Mouse (Mus musculus) intestine, embryonic 15.5 days (tissue): ENCODE results near the gene Sspo. TPM values are rescaled to one million over a fixed set of nuclear protein-coding genes. Genes with fewer than 3 reads are reported as not detected.
A peak's percentile ranks its signal among the peaks of the same experiment; 100 is the strongest.

Experiments
- ATAC-seq: fragments of 200-750 bp; cut with Nextera tagmentation; 2 replicates; pipeline ENCODE4 v1.8.0; 2017; ENCODE audit warnings: moderate TSS enrichment, moderate library complexity
- H3K27ac ChIP-seq: fragments of 300-500 bp; sonication (generic); 2 replicates; pipeline ENCODE4 v1.5.1; 2015; ENCODE audit warnings: mild to moderate bottlenecking, inconsistent platforms
- H3K27me3 ChIP-seq: fragments of 300-500 bp; sonication (generic); replicated peaks from 2 replicates; pipeline ENCODE4 v1.6.1; 2015; ENCODE audit warnings: inconsistent platforms
- H3K36me3 ChIP-seq: fragments of 300-500 bp; sonication (generic); 2 replicates; pipeline ENCODE4 v1.6.1; 2015; ENCODE audit warnings: inconsistent platforms
- H3K4me1 ChIP-seq: fragments of 300-500 bp; sonication (generic); replicated peaks from 2 replicates; pipeline ENCODE4 v1.6.1; 2015; ENCODE audit warnings: inconsistent platforms
- H3K4me2 ChIP-seq: fragments of 300-500 bp; sonication (generic); replicated peaks from 2 replicates; pipeline ENCODE4 v1.6.1; 2015; ENCODE audit warnings: mild to moderate bottlenecking, inconsistent platforms
- H3K4me3 ChIP-seq: fragments of 300-500 bp; sonication (generic); replicated peaks from 2 replicates; pipeline ENCODE4 v1.5.1; 2015; ENCODE audit warnings: inconsistent platforms
- H3K9ac ChIP-seq: fragments of 300-500 bp; sonication (generic); 2 replicates; pipeline ENCODE4 v1.6.1; 2015; ENCODE audit warnings: inconsistent platforms
- H3K9me3 ChIP-seq: fragments of 300-500 bp; sonication (generic); 2 replicates; pipeline ENCODE4 v1.6.1; 2016; ENCODE audit warnings: inconsistent platforms
- WGBS: fragments of 180-500 bp; shearing (Covaris S2); methylation state at CpG from one replicate; pipeline ENCODE4 v1.1.7; 2015; 5-methylcytosine and 5-hydroxymethylcytosine counted together
- polyA plus RNA-seq: library from polyadenylated mRNA; unstranded; fragments of >200 nt; fragmentation: Nextera tagmentation; extraction: Ambion mirVana; gene quantifications from 2 replicates; pipeline ENCODE4 v1.2.1, GENCODE M21; 2015

The Sspo gene
- 0.54 and 1.1 TPM in 2 replicates for polyA plus RNA-seq

- no peaks in the 10 kb centered on the region for H3K9me3 ChIP-seq
- no peaks in the 10 kb centered on the region for H3K27me3 ChIP-seq
- no peak within 1 kb of the TSS for H3K27ac ChIP-seq
- no peak within 1 kb of the TSS for H3K4me2 ChIP-seq
- WGBS = 90% methylated on average over 1 of the region's 1 CpGs
- no peak within 1 kb of the TSS for H3K9ac ChIP-seq
- no peak within 1 kb of the TSS for H3K4me3 ChIP-seq
- no peaks in the 10 kb centered on the region for H3K36me3 ChIP-seq
- H3K4me1 ChIP-seq = peaks cover 6% of the 10 kb centered on the region; the same call in 1 of the 2 replicates
- no peak for ATAC-seq
Measured at GRCm38 (mm10) chr6:48447929-48448328, at the start of gene Sspo. Gene Sspo (plus strand): TSS chr6:48448229.

GRCm38 (mm10) chr6:48399906-48400305 lies 48.1 kb upstream of the Sspo start:
- ATAC-seq = no peak
- H3K4me3 ChIP-seq = no peak overlapping the region
- H3K9me3 ChIP-seq = no peaks in the 10 kb centered on the region
- no peak overlapping the region for H3K4me2 ChIP-seq
- no peak overlapping the region for H3K27ac ChIP-seq
- H3K27me3 ChIP-seq = no peaks in the 10 kb centered on the region
- WGBS = 93% methylated on average over 5 of the region's 5 CpGs
- peaks cover under 1% of the 10 kb centered on the region; the same call in 1 of the 2 replicates for H3K36me3 ChIP-seq
- no peak overlapping the region for H3K9ac ChIP-seq
- 0 out of 2 replicates have a peak, but pooled peaks cover 20% of the 10 kb centered on the region for H3K4me1 ChIP-seq

- Histone ChIP-seq H3K4me2 (no peak overlapping the region), H3K4me3 (no peak overlapping the region), H3K27me3 (no peaks in the 10 kb centered on the region), H3K9ac (no peak overlapping the region), H3K27ac (no peak overlapping the region), H3K4me1 (no peaks in the 10 kb centered on the region), H3K36me3 (peaks cover 25% of the 10 kb centered on the region; the same call in 1 of the 2 replicates), H3K9me3 (no peaks in the 10 kb centered on the region)
- ATAC-seq = no peak
- 94% methylated on average over 5 of the region's 5 CpGs for WGBS
Measured at GRCm38 (mm10) chr6:48404071-48404470, 44.0 kb upstream of the Sspo start.

GRCm38 (mm10) chr6:48409726-48410343 lies 38.2 kb upstream of the Sspo start:
- no peaks in the 10 kb centered on the region for H3K9me3 ChIP-seq
- ATAC-seq = no peak
- H3K36me3 ChIP-seq = peaks cover 47% of the 10 kb centered on the region
- no peak overlapping the region for H3K4me3 ChIP-seq
- 0 out of 2 replicates have a peak, but pooled peaks cover 7% of the 10 kb centered on the region for H3K4me1 ChIP-seq
- H3K9ac ChIP-seq = no peak overlapping the region
- WGBS = 89% methylated on average over 4 of the region's 4 CpGs
- H3K27ac ChIP-seq = no peak overlapping the region
- no peak overlapping the region for H3K4me2 ChIP-seq
- H3K27me3 ChIP-seq = no peaks in the 10 kb centered on the region

- Histone ChIP-seq H3K27me3 (no peaks in the 10 kb centered on the region), H3K27ac (peak overlapping the region; percentile 59; the same call in 1 of the 2 replicates)
Measured at GRCm38 (mm10) chr6:48410551-48410950, 37.5 kb upstream of the Sspo start.

GRCm38 (mm10) chr6:48411193-48412092 lies 36.6 kb upstream of the Sspo start:
- 0 out of 2 replicates have a peak overlapping the region, but pooled peaks have one; percentile 3 for H3K4me2 ChIP-seq
- WGBS = 75% methylated on average over 6 of the region's 6 CpGs
- no peaks in the 10 kb centered on the region for H3K9me3 ChIP-seq
- peak; percentile 91 for ATAC-seq
- H3K4me1 ChIP-seq = 0 out of 2 replicates have a peak, but pooled peaks cover 7% of the 10 kb centered on the region
- H3K36me3 ChIP-seq = peaks cover 48% of the 10 kb centered on the region
- H3K27me3 ChIP-seq = no peaks in the 10 kb centered on the region
- H3K9ac ChIP-seq = no peak overlapping the region
- no peak overlapping the region for H3K4me3 ChIP-seq
- peak overlapping the region; percentile 84 for H3K27ac ChIP-seq

More at GRCm38 (mm10) chr6:48410551-48410950, 37.5 kb upstream of the Sspo start:
- WGBS = 75% methylated on average over 3 of the region's 3 CpGs
- Histone ChIP-seq H3K4me1 (0 out of 2 replicates have a peak, but pooled peaks cover 7% of the 10 kb centered on the region), H3K36me3 (peaks cover 44% of the 10 kb centered on the region), H3K4me2 (no peak overlapping the region), H3K9me3 (no peaks in the 10 kb centered on the region), H3K4me3 (no peak overlapping the region), H3K9ac (no peak overlapping the region)
- ATAC-seq = no peak

- Histone ChIP-seq H3K27me3 (no peaks in the 10 kb centered on the region), H3K36me3 (peaks cover 43% of the 10 kb centered on the region), H3K4me2 (0 out of 2 replicates have a peak overlapping the region, but pooled peaks have one; percentile 3), H3K9me3 (no peaks in the 10 kb centered on the region), H3K4me1 (0 out of 2 replicates have a peak, but pooled peaks cover 7% of the 10 kb centered on the region), H3K27ac (peak overlapping the region; percentile 84), H3K4me3 (no peak overlapping the region), H3K9ac (no peak overlapping the region)
- 90% methylated on average over 4 of the region's 4 CpGs for WGBS
- ATAC-seq = peak; percentile 5; the same call in 1 of the 2 replicates
Measured at GRCm38 (mm10) chr6:48412147-48412546, 35.9 kb upstream of the Sspo start.

GRCm38 (mm10) chr6:48412662-48413061 lies 35.4 kb upstream of the Sspo start:
- Histone ChIP-seq H3K4me3 (no peak overlapping the region), H3K4me1 (0 out of 2 replicates have a peak, but pooled peaks cover 7% of the 10 kb centered on the region), H3K27me3 (no peaks in the 10 kb centered on the region), H3K36me3 (peaks cover 40% of the 10 kb centered on the region), H3K27ac (peak overlapping the region; percentile 84; the same call in 1 of the 2 replicates), H3K9ac (no peak overlapping the region), H3K4me2 (no peak overlapping the region), H3K9me3 (no peaks in the 10 kb centered on the region)
- 63% methylated on average over 3 of the region's 3 CpGs for WGBS
- ATAC-seq = no peak

- Histone ChIP-seq H3K4me2 (no peak overlapping the region), H3K27ac (no peak overlapping the region), H3K4me1 (0 out of 2 replicates have a peak, but pooled peaks cover 7% of the 10 kb centered on the region), H3K9ac (no peak overlapping the region), H3K27me3 (no peaks in the 10 kb centered on the region), H3K4me3 (no peak overlapping the region), H3K36me3 (peaks cover 38% of the 10 kb centered on the region), H3K9me3 (no peaks in the 10 kb centered on the region)
- no peak for ATAC-seq
- WGBS = 80% methylated on average over 10 of the region's 10 CpGs
Measured at GRCm38 (mm10) chr6:48413081-48413480, 34.9 kb upstream of the Sspo start.

- WGBS = 87% methylated on average over 1 of the region's 1 CpGs
- no peak for ATAC-seq
Measured at GRCm38 (mm10) chr6:48414886-48415285, 33.1 kb upstream of the Sspo start.

GRCm38 (mm10) chr6:48415636-48416035 lies 32.4 kb upstream of the Sspo start:
- no peak overlapping the region for H3K27ac ChIP-seq
- no peak for ATAC-seq
- H3K4me1 ChIP-seq = 0 out of 2 replicates have a peak, but pooled peaks cover 7% of the 10 kb centered on the region
- WGBS = 92% methylated on average over 7 of the region's 7 CpGs
- H3K9me3 ChIP-seq = no peaks in the 10 kb centered on the region
- H3K27me3 ChIP-seq = no peaks in the 10 kb centered on the region
- peaks cover 18% of the 10 kb centered on the region for H3K36me3 ChIP-seq
- no peak overlapping the region for H3K4me3 ChIP-seq
- no peak overlapping the region for H3K9ac ChIP-seq
- no peak overlapping the region for H3K4me2 ChIP-seq

More at GRCm38 (mm10) chr6:48414886-48415285, 33.1 kb upstream of the Sspo start:
- Histone ChIP-seq H3K4me2 (no peak overlapping the region), H3K27me3 (no peaks in the 10 kb centered on the region), H3K27ac (no peak overlapping the region), H3K36me3 (peaks cover 23% of the 10 kb centered on the region), H3K4me1 (0 out of 2 replicates have a peak, but pooled peaks cover 7% of the 10 kb centered on the region), H3K9ac (no peak overlapping the region), H3K4me3 (no peak overlapping the region), H3K9me3 (no peaks in the 10 kb centered on the region)

GRCm38 (mm10) chr6:48416486-48416885 lies 31.5 kb upstream of the Sspo start:
- no peak overlapping the region for H3K27ac ChIP-seq

More at GRCm38 (mm10) chr6:48416486-48416885, 31.5 kb upstream of the Sspo start:
- no peaks in the 10 kb centered on the region for H3K27me3 ChIP-seq
- 74% methylated on average over 2 of the region's 2 CpGs for WGBS
- H3K4me2 ChIP-seq = no peak overlapping the region
- H3K4me3 ChIP-seq = no peak overlapping the region
- no peak for ATAC-seq
- H3K9me3 ChIP-seq = no peaks in the 10 kb centered on the region
- peaks cover 18% of the 10 kb centered on the region for H3K36me3 ChIP-seq
- 0 out of 2 replicates have a peak, but pooled peaks cover 7% of the 10 kb centered on the region for H3K4me1 ChIP-seq
- no peak overlapping the region for H3K9ac ChIP-seq
